Mouse (Mus musculus) c-Kit-negative CD71-positive TER-119-positive erythroid progenitor cells, embryonic 14.5 days (primary cell): ENCODE data around the gene Vstm4.

Source experiments
- DNase-seq: peaks from one replicate; pipeline ENCODE4 v3.0.0-alpha.2; 2013; ENCODE audit warnings: low read depth, low spot score

Gene Vstm4

GRCm38 (mm10) chr14:32856681-32857328 lies at the start of gene Vstm4:
Vstm4 (plus strand) TSS chr14:32856756.
- no peak for DNase-seq

GRCm38 (mm10) chr14:32810111-32810510 lies 46.4 kb upstream of the Vstm4 start:
- DNase-seq, result no peak

- DNase-seq, result no peak
Measured at GRCm38 (mm10) chr14:32812429-32812828, 44.1 kb upstream of the Vstm4 start.

DNA sequence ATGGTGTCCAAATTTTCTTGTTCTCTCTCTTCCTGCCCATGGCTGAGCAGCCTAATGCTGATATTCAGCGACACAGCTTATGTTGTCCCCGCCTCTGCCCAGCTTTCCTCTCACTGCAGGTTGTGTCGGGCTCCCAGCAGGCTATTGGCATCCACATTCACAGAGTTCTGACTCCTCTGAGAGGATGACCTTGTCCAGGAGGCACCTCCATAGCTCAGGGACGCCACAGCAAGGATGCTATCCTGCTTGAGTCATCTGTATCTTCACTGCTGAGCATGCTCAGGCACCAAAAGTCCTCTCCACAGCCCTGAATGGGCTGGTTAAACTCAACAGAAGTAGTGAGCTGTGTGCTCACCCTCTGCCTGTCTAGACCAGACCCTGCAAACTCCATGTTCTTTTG lies 41.6 kb upstream of the Vstm4 start:
- DNase-seq, result no peak

GRCm38 (mm10) chr14:32816533-32816932 lies 40.0 kb upstream of the Vstm4 start:
- DNase-seq, result no peak

DNA sequence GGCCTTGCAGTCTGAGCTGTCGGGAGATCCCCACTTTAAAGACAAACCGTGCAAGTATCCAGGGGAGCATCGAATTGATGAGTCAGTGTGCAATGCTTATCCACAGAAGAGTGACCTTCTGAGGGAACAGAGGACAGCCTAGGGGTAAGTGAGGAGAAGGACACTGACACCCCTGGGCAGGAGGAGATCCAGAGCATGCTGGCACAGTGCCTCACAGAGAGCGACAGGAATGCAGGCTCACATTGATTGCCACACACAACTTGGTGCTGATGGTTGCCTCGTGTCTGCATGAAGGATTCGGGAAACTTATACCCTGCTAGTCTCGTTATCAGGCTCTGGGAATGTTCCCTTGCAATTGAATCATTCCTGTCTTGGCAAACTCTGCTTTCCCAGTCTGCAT lies 39.3 kb upstream of the Vstm4 start:
- no peak for DNase-seq

DNA sequence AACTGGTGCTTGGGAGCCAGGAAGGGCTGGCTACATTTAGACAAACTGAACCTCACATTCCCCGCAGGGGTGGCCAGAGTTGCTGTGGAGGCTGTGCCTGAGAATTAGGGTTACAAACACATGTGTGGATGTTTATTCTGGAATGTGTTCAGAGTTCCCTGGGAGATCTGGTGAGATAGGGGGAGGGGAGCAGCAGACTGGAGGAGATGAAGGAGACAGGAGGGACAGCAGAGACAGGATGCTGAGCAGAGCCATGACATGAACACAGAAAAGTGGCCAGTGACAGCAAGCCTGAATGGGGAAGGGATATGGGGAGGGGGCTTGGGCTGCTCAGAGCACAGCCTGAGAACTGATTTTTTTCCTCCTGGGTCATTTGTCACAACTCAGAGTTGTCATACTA lies 37.3 kb upstream of the Vstm4 start:
- DNase-seq, result no peak

DNA sequence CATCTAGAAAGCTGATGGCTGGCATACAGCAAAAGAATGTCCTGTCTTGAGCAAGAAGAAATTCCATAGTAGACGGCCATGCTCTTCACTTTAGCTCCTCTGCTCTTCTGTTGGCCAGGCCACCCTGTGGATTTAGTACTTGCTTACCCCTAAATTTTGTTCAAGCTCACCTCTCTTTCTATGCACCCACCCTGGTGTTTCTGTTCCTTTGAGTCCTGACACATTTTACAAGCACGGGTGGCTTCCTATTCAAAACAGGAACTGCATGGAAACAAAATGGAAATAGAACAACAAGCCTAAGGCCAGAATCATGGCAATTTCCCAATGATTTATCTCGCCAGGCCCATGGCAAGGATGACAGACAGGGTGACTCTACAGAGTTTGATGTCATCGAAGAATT lies 33.7 kb upstream of the Vstm4 start:
- DNase-seq, result no peak

- DNase-seq, result no peak
Measured at GRCm38 (mm10) chr14:32823861-32824260, 32.7 kb upstream of the Vstm4 start.

DNA sequence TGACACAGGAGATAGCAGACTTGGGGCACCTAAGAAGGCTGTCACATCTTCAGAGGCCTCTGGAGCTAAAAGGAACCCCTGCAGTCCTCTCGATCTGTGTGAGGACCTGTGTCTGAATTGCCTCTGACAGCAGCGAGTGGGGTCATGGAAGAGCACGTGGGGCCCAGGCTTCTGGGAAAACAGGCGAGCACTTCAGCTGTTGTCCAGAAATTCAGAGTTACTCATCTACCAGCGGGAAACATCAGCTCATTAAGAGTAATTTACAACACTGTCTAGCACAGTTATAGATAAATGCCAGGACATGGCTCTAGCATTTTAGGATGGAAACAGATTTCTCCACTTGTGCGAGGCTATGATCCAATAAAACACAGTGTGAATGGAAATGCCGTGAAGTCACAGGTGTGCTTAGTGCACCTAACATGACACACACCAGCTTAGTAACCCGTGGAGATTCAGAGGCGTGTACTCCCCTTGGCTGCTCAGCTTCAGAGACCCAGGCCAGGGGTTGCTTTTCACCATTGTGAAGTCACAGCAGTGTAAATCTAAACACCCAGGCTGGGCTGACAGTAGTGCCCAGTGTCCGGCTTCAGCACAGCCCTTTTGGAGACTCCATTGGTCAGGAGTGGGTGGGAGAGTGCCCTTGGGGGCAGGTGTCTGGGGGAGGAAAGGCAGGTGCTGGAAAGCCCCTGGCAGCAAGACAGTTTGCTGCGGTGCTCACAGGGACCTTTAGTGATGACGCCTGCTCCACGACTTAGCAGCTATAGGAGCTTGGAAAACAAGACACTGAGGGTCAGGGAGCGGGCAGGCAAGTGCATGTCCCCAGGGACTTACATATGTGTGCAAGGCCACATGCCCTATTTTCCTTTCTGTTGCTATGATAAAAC lies 32.0 kb upstream of the Vstm4 start:
- no peak for DNase-seq

GRCm38 (mm10) chr14:32825426-32826032 lies 31.0 kb upstream of the Vstm4 start:
- no peak for DNase-seq

- DNase-seq, result no peak
Measured at GRCm38 (mm10) chr14:32827165-32827564, 29.4 kb upstream of the Vstm4 start.

GRCm38 (mm10) chr14:32827994-32828650 lies 28.4 kb upstream of the Vstm4 start:
- no peak for DNase-seq

GRCm38 (mm10) chr14:32833847-32834246 lies 22.7 kb upstream of the Vstm4 start, which contains the start of gene Fam170b:
Fam170b (plus strand) TSS chr14:32833962.
- no peak for DNase-seq

GRCm38 (mm10) chr14:32835181-32835580 lies 21.4 kb upstream of the Vstm4 start:
- DNase-seq, result no peak

DNA sequence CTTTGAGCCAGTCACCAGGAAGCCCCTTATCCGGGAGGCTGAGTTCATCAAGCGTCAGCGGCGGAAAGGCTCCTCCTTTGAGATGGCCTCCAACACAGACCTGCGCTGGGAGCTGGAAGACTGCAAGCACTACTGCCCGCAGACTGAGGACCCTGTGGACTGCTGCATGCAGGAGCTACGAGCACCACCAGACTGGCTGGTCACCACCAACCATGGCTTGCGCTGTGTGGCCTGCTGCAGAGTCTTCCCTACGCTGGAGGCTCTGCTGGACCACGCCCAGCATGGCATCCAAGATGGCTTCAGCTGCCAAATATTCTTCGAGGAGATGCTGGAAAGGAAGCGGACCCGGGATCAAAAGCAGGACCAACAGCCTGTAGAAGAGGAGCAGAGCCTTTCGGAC lies 21.0 kb upstream of the Vstm4 start:
- no peak for DNase-seq

- DNase-seq, result no peak
Measured at GRCm38 (mm10) chr14:32836191-32836590, 20.4 kb upstream of the Vstm4 start.

DNA sequence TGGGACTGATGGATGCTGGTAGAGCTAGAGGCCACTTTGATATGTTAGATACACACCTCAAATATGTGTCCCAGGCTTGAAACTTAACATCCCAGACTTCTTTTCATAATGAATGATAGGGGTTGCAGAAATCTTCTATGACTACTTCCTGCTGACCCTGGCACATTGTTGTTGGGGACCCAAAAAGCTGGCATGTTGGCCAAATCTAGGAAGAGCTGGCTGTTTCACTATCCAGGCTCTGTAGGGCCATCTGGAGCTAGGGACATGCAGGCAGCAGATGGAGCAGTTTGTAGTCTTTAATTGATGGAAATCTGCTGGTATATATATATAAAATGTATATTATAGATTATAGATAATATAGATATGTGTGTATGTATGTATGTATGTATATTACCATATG lies 14.5 kb upstream of the Vstm4 start:
- DNase-seq, result no peak

DNA sequence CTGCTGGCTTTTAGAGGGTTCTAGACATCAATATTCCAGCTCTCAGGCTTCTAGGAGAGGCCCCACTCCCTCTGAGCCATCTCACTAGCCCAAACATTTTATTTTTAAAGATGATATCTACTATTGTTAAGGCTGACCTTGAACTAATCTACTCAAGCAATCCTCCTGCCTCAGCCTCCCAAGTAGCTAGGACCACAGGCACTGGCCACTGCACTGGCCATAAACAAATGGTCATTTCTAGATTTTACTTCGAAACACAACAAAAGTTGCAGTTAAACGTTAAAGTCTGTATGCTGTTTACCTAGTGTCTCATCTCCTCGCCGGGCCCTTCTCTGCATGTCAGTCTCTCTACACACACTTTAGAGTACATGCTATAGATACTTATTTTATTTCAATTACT lies 2.5 kb upstream of the Vstm4 start:
- no peak for DNase-seq

- no peak for DNase-seq
Measured at GRCm38 (mm10) chr14:32856246-32856645, 310 bp upstream of the Vstm4 start.

GRCm38 (mm10) chr14:32858361-32858760 lies 1.8 kb downstream of the Vstm4 start:
- DNase-seq, result no peak

- no peak for DNase-seq
Measured at GRCm38 (mm10) chr14:32858941-32859510, 2.5 kb downstream of the Vstm4 start.
